In genomic region chr5:121581945-121582344, GRCm38 (mm10) we compare ENCODE assay signal across 21 mouse cellular contexts. TPM values are rescaled to one million over a fixed set of nuclear protein-coding genes. Genes with fewer than 3 reads are reported as not detected.
"Had no signal": no experiment of that assay in that cellular context is flagged by ENCODE, and none has a peak within 500 bp of the region (broad histone marks: within the 10 kb centered on the region; RNA-seq: fewer than 3 reads in every experiment).

No protein-coding gene starts in this region.

- ATAC-seq: midbrain, embryonic 15.5 days had no signal

- H3K27ac ChIP-seq: kidney, embryonic 15.5 days; left cerebral cortex, adult 2 months; liver, embryonic 14.5 days; midbrain, embryonic 12.5 days; midbrain, embryonic 15.5 days; neural tube, embryonic 13.5 days had no signal

- H3K9ac ChIP-seq: kidney, embryonic 15.5 days; liver, embryonic 14.5 days; midbrain, embryonic 12.5 days; midbrain, embryonic 15.5 days; neural tube, embryonic 13.5 days had no signal

- H3K27me3 ChIP-seq: kidney, embryonic 15.5 days; midbrain, embryonic 12.5 days; midbrain, embryonic 15.5 days; neural tube, embryonic 13.5 days had no signal

- H3K4me1 ChIP-seq: midbrain, embryonic 12.5 days; midbrain, embryonic 15.5 days had no signal

- H3K4me3 ChIP-seq: kidney, embryonic 15.5 days; left cerebral cortex, adult 2 months; midbrain, embryonic 12.5 days; midbrain, embryonic 15.5 days; myocyte; neural tube, embryonic 13.5 days had no signal

- H3K9me3 ChIP-seq: kidney, embryonic 15.5 days; midbrain, embryonic 12.5 days; midbrain, embryonic 15.5 days; neural tube, embryonic 13.5 days had no signal

- DNase-seq: kidney, adult 11 months; kidney, adult 8-10 months; kidney, postnatal 10 days; layer of hippocampus, postnatal 36 days; lung, adult 2 months; lung, postnatal 14 days; lung, postnatal 4 days; thymus, adult 18-20 months; thymus, postnatal 36 days had no signal

- H3K4me2 ChIP-seq: kidney, embryonic 15.5 days; midbrain, embryonic 12.5 days; midbrain, embryonic 15.5 days; neural tube, embryonic 13.5 days had no signal

RNA-seq across cellular contexts. Expression of gene Gm42878, which starts 36.7 kb away (rescaled TPM):
- polyA plus RNA-seq: kidney, embryonic 15.5 days; limb, embryonic 11.5 days; lung, embryonic 16.5 days; midbrain, embryonic 12.5 days; midbrain, embryonic 15.5 days; neural tube, embryonic 13.5 days; small intestine, adult 2 months; spleen, adult 2 months; stomach, embryonic 16.5 days had no signal
